Mouse (Mus musculus): ENCODE measurements around the gene Fbp2.
"Not testable (repeated sequence)": the region's sequence is repeated elsewhere in the genome, so short reads cannot be mapped to it uniquely, and the experiment has no call there.

DNA sequence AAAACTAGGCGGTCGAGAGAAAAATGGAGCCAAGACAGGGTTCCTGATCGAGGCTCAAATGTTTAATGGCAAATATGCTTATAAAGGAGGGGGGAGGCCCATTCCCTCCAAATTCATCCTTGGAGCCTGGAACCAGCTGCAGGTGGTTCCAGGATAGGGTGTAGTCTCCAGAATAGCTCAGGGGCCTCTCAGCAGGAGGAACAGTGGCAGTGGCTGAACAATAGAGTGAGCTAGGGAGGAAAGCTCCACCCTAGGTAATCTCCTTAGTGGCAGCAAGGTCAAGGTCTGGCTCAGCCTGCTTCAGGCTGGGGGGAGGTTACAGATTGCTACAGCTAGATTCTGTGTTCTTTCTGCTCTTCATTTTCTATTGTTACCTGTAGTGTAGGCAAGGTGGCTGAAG lies 42.5 kb downstream of the Fbp2 start:
- TF ChIP-seq POLR2A (IDR thresholded peaks at IDR 0.05; ENCODE audit: low read depth, low read length); CTCF (IDR thresholded peaks at IDR 0.05; ENCODE audit: borderline replicate concordance, insufficient read depth, low read length): not testable (repeated sequence)

All from embryonic fibroblast, embryonic 13.5 days (primary cell).